Mouse (Mus musculus): ENCODE measurements at regions not wholly inside any gene's neighbourhood (a gene's known extent, or its start where the extent isn't known, plus 50 kb on each side); places are given as distances from the start of the nearest gene placed in this dataset.

DNA sequence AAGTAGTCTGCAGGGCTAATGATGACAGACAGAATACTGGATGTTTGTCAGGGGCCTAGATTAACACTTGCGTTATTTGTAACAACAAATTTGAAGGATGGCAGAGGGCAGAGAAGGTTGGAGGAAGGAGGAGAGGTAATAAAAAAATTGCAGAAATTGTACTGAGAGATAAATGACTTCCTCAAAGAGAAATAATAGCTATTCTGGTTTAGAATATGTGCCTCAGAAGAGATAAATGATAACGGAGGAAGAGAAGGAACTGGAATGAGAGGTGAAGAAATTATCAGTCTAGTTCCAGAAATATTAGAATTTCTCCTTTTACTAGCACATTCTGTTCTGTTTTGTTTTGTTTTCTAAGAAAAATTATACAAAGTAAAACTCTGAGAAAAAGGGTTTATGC is 393.1 kb downstream of the Slco6d1 start:
- H3K9ac ChIP-seq (replicated peaks), result no peak overlapping the region
- no peak overlapping the region for H3K27ac ChIP-seq (replicated peaks)
- H3K4me1 ChIP-seq, result no peaks in the 10 kb centered on the region
- H3K4me2 ChIP-seq (replicated peaks), result no peak overlapping the region
- no peaks in the 10 kb centered on the region for H3K27me3 ChIP-seq
- H3K9me3 ChIP-seq, result no peaks in the 10 kb centered on the region
- no peaks in the 10 kb centered on the region for H3K36me3 ChIP-seq
- 88% methylated on average over 2 of the region's 2 CpGs for WGBS
- no peak for ATAC-seq (ENCODE audit: low FRiP score, low read depth)
- H3K4me3 ChIP-seq, result no peak overlapping the region

DNA sequence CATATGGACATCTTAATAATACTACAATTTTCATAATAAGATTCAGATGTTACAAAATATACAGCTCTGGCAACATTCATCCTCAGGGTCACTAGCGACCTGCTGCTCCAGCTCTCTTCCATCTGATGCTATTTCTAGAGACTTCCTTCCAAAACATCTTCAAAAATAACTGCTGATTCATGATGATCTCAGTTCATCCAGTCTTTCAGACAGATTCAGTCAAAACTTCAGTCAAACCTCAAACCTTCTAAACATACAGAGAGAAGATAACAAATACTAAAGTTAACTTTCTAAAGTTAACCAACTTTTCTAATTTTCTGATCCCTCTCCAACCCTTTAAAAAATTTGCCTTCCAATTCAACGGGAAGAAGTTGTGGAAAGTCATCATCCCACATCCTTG is 397.2 kb downstream of the Slco6d1 start:
- Histone ChIP-seq H3K4me2 (replicated peaks) (no peak overlapping the region), H3K36me3 (no peaks in the 10 kb centered on the region), H3K4me1 (no peaks in the 10 kb centered on the region), H3K27ac (replicated peaks) (no peak overlapping the region), H3K4me3 (no peak overlapping the region), H3K9ac (replicated peaks) (no peak overlapping the region), H3K9me3 (no peaks in the 10 kb centered on the region), H3K27me3 (no peaks in the 10 kb centered on the region)
- whole genome bisulfite sequencing, result 78% methylated on average over 2 of the region's 2 CpGs
- no peak for ATAC-seq (ENCODE audit: low FRiP score, low read depth)

GRCm38 (mm10) chr1:98860236-98860635 is 439.3 kb downstream of the Slco6d1 start:
- Histone ChIP-seq H3K4me2 (replicated peaks) (no peak overlapping the region), H3K27me3 (no peaks in the 10 kb centered on the region), H3K9me3 (no peaks in the 10 kb centered on the region), H3K9ac (replicated peaks) (no peak overlapping the region), H3K4me3 (no peak overlapping the region), H3K4me1 (no peaks in the 10 kb centered on the region), H3K27ac (replicated peaks) (no peak overlapping the region), H3K36me3 (no peaks in the 10 kb centered on the region)
- no peak for ATAC-seq (ENCODE audit: low FRiP score, low read depth)
- 86% methylated on average over 1 of the region's 1 CpGs for WGBS

DNA sequence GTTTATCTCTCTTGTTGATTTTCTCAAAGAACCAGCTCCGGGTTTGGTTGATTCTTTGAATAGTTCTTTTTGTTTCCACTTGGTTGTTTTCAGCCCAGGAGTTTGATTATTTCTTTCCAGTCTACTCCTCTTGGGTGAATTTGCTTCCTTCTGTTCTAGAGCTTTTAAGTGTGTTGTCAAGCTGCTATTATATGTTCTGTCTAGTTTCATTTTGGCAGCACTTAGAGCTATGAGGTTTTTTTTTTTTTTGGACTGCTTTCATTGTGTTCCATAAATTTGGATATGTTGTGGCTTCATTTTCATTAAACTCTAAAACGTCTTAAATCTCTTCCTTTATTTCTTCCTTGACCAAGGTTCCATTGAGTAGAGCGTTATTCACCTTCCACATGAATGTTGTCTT is 485.3 kb downstream of the Slco6d1 start:
- 81% methylated on average over 3 of the region's 3 CpGs for WGBS
- H3K9ac ChIP-seq (replicated peaks), result no peak overlapping the region
- no peak overlapping the region for H3K4me3 ChIP-seq
- no peak for ATAC-seq (ENCODE audit: low FRiP score, low read depth)
- H3K27ac ChIP-seq (replicated peaks), result no peak overlapping the region
- H3K27me3 ChIP-seq, result no peaks in the 10 kb centered on the region
- H3K4me1 ChIP-seq, result no peaks in the 10 kb centered on the region
- H3K9me3 ChIP-seq, result no peaks in the 10 kb centered on the region
- H3K36me3 ChIP-seq, result no peaks in the 10 kb centered on the region
- H3K4me2 ChIP-seq (replicated peaks), result no peak overlapping the region

GRCm38 (mm10) chr1:98923043-98923442 is 502.1 kb downstream of the Slco6d1 start:
- H3K36me3 ChIP-seq, result no peaks in the 10 kb centered on the region
- H3K4me3 ChIP-seq, result no peak overlapping the region
- no peaks in the 10 kb centered on the region for H3K9me3 ChIP-seq
- no peak overlapping the region for H3K9ac ChIP-seq (replicated peaks)
- no peaks in the 10 kb centered on the region for H3K27me3 ChIP-seq
- no peak for ATAC-seq (ENCODE audit: low FRiP score, low read depth)
- WGBS, result 94% methylated on average over 2 of the region's 2 CpGs
- H3K27ac ChIP-seq (replicated peaks), result no peak overlapping the region
- H3K4me1 ChIP-seq, result no peaks in the 10 kb centered on the region
- no peak overlapping the region for H3K4me2 ChIP-seq (replicated peaks)

DNA sequence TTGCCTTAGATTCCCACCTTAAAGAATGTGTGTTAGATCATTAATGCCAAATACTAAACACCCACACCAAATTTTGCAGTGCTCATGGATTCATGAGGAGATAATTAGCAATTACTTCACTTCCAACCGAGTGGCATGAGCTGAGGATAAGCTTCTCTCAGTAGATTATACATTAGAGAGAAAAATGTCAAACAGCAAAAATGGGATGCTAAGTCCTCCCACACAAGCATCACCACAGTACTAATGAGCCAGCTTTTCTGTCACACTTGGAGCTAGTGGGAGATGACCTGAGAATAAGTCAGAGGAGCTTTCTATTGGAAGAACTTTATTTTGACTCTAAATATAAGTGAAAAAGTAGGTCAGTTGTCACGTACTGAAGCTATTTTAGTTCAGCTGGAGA is 504.0 kb downstream of the Slco6d1 start:
- Histone ChIP-seq H3K27ac (replicated peaks) (no peak overlapping the region), H3K36me3 (no peaks in the 10 kb centered on the region), H3K4me3 (no peak overlapping the region), H3K9ac (replicated peaks) (no peak overlapping the region), H3K27me3 (no peaks in the 10 kb centered on the region), H3K4me2 (replicated peaks) (no peak overlapping the region), H3K9me3 (no peaks in the 10 kb centered on the region), H3K4me1 (no peaks in the 10 kb centered on the region)
- 88% methylated on average over 2 of the region's 2 CpGs for WGBS
- no peak for ATAC-seq (ENCODE audit: low FRiP score, low read depth)

DNA sequence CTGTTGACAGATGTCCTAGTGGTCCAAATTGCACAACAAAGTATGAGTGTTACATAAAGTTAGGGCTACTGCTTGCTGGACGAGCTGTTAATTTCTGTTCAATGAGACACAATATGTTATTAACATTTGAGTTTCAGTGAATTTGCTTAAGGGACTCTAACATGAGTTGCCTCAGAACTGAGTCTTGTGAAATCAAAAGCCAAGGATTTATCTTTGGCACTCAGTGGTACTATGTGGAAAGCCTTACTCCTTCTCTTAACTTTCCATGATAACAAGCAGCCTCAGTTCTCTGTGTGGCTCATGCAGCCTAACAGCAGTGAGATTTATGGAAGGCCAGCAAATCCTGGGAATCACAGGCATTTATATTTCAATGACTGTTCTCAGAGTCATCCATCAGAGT is 510.0 kb downstream of the Slco6d1 start:
- no peak for ATAC-seq (ENCODE audit: low FRiP score, low read depth)
- H3K4me2 ChIP-seq (replicated peaks), result no peak overlapping the region
- H3K9ac ChIP-seq (replicated peaks), result no peak overlapping the region
- no peaks in the 10 kb centered on the region for H3K27me3 ChIP-seq
- WGBS, result 75% methylated on average over 1 of the region's 1 CpGs
- H3K4me3 ChIP-seq, result no peak overlapping the region
- no peak overlapping the region for H3K27ac ChIP-seq (replicated peaks)
- no peaks in the 10 kb centered on the region for H3K4me1 ChIP-seq
- H3K36me3 ChIP-seq, result no peaks in the 10 kb centered on the region
- no peaks in the 10 kb centered on the region for H3K9me3 ChIP-seq

DNA sequence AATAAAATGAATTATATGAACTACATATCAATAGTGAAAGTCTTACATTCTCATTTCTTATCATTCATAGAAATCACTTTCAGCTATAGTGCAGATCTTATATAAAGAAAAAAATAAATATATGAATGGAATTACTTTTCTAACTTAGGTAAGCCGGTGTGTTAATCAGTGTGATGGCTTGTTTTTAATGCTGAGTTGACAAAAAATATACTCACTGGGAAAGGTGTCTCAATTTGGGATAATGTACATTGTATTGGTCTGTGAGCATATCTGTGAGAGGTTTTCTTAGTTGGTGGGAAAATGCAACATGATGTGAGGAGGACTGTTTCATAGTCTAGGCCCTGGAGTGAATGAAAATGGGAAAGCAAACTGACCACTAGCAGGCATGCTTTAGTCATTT is 511.3 kb downstream of the Slco6d1 start:
- Histone ChIP-seq H3K4me1 (no peaks in the 10 kb centered on the region), H3K27me3 (no peaks in the 10 kb centered on the region), H3K4me3 (no peak overlapping the region), H3K27ac (replicated peaks) (no peak overlapping the region), H3K4me2 (replicated peaks) (no peak overlapping the region), H3K9me3 (no peaks in the 10 kb centered on the region), H3K9ac (replicated peaks) (no peak overlapping the region), H3K36me3 (no peaks in the 10 kb centered on the region)
- ATAC-seq (ENCODE audit: low FRiP score, low read depth), result no peak
- WGBS, result 96% methylated on average over 1 of the region's 1 CpGs

DNA sequence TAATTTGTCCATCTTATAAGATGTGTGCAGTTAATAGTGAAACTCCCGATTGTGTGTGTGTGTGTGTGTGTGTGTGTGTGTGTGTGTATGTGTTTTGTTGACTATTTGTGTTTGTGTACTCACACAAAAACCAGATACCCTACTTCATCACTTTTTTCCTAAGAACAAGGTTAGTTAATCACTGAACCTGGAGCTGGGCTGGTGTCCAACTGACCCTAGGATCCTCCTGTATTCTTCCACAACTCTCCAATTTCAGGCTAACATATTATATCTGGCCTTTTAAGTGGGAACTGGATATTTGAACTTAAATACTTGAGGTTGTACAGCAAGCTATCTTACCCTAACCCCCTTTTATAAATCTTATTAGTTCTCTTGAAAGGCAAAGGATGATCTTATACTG is 556.8 kb downstream of the Slco6d1 start:
- Histone ChIP-seq H3K9ac (replicated peaks) (no peak overlapping the region), H3K9me3 (no peaks in the 10 kb centered on the region), H3K4me2 (replicated peaks) (no peak overlapping the region), H3K36me3 (no peaks in the 10 kb centered on the region), H3K4me1 (no peaks in the 10 kb centered on the region), H3K4me3 (no peak overlapping the region), H3K27ac (replicated peaks) (no peak overlapping the region), H3K27me3 (no peaks in the 10 kb centered on the region)
- 95% methylated on average over 1 of the region's 1 CpGs for WGBS
- no peak for ATAC-seq (ENCODE audit: low FRiP score, low read depth)

Measured in midbrain, embryonic 12.5 days (tissue).